Mouse (Mus musculus): ENCODE measurements around the gene Eif4a1.

DNA sequence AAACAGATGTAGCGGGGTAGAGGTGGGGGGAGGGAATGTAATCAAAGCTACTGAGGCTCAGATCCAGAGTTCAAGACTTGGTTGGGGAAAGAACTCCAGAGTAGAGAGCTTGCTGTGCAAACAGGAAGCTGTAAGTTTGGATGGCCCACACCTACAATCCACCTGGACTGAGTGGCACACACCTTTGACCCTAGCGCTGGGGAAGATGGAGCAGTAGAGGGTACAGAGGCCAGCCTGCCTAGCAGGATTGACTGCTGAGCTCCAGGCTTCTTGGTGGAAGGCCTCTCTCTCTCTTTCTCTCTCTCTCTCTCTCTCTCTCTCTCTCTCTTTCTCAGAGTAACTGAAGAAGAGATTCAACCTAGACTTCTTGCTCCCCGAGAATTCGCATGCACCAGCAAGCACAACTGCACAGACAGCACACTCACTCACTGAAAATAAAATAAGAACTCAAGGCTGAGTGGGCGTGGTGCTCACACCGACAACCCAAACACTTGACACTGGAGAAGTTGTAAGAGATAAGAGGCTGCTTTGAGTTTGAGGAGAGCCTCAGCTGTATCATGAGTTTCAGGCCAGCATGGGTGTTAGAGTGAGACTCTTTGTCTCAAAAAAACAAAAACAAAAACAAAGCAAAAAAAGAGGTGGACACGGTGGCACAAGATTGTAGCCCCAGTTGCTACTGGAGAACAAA is 51.7 kb downstream of the Eif4a1 start:
- TF ChIP-seq CTCF (IDR thresholded peaks at IDR 0.05; ENCODE audit: extremely low read depth, insufficient read depth, low read length) (no peak), POLR2A (IDR thresholded peaks at IDR 0.05; ENCODE audit: extremely low read depth, insufficient read depth, low read length) (no peak)

Measured in cortical plate, adult 2 months (tissue).